Mouse (Mus musculus): ENCODE measurements around the gene Lgi4. TPM values are rescaled to one million over a fixed set of nuclear protein-coding genes. Genes with fewer than 3 reads are reported as not detected.

The Lgi4 gene
- polyA plus RNA-seq, 1 experiment: 2.5 TPM

DNA sequence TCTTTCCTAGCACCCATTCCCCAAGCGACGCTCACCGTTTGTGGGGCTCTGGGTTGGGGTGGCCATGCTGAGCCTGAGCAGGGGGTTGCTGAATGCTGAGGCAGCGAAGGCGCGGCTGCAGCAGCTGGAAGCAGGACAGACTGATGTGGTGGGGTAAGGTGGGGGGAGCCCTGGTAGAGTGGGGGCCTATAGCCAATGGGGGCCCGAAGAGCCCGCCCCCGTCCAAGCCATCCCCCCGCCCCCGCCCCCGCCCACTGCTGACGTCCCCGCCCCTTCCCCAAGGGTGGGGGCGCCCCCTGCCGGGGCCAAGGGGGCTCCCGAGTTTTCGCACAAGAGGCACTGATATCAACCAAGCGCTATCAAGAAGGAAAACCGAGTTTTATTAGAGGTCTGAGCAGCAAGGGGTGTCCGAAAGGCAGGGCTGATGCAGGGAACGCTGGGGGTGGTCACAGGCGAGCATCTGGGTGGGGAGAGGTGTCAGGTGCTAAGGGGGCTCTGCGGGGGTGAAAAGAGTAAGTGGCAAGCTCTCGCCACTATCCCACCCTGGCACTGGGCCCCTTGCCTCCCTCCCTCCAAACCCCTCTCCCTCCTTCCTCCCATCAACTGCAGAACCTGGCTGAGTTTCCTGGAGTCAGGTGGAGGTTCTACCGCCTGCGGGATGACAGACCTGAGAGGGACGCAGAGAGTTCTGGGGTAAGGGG, 7.7 kb upstream of the Lgi4 start, which contains the start of gene Fxyd7:
Fxyd7 (minus strand) TSS at position 147 of the 701 bp plus-strand sequence.
- Histone ChIP-seq H3K27ac (ENCODE audit: insufficient read depth, low read depth, low read length) (no peak within 1 kb of the TSS), H3K27me3 (ENCODE audit: control insufficient read depth, insufficient read depth, low read length) (peaks cover 38% of the 10 kb centered on the region)
- WGBS: 9% methylated on average over 27 of the region's 28 CpGs

DNA sequence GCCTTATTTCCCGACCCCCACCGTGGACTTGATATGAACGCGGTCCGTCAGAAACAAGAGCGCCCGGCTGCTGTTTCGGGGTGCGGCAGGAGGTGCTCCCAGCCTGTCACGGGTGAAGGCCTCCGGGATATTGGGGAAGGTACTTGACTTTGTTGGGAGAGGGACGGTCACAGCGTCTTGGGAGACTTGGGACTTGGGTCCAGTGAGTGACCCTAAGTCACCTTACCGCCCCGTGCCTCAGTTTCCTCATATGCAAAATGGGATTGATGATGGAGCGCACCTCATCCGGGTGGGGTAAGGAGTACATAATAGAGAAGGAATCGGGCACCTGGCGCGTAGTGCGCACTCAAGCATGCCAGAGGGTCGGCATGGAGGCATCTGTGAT, 6.9 kb upstream of the Lgi4 start:
- peaks cover 4% of the 10 kb centered on the region for H3K4me1 ChIP-seq (ENCODE audit: control insufficient read depth, insufficient read depth, insufficient read length, low read length)
- WGBS: 24% methylated on average over 22 of the region's 22 CpGs
- no peak for TF ChIP-seq CTCF (IDR thresholded peaks at IDR 0.05; ENCODE audit: extremely low read depth, insufficient read length, insufficient replicate concordance, low read depth, low read length)
- TF ChIP-seq POLR2A (IDR thresholded peaks at IDR 0.05; ENCODE audit: low read depth, low read length): no peak
- peak overlapping the region; percentile 9; the same call in 1 of the 2 replicates for H3K4me3 ChIP-seq (ENCODE audit: low read depth, low read length)
- H3K27ac ChIP-seq (ENCODE audit: insufficient read depth, low read depth, low read length): no peak overlapping the region
- H3K27me3 ChIP-seq (ENCODE audit: control insufficient read depth, insufficient read depth, low read length): peaks cover 38% of the 10 kb centered on the region
- H3K36me3 ChIP-seq (ENCODE audit: control insufficient read depth, insufficient read depth, low read length): no peaks in the 10 kb centered on the region

More for the DNA sequence above, 7.7 kb upstream of the Lgi4 start, which contains the start of gene Fxyd7:
- peaks cover 4% of the 10 kb centered on the region for H3K4me1 ChIP-seq (ENCODE audit: control insufficient read depth, insufficient read depth, insufficient read length, low read length)
- H3K36me3 ChIP-seq (ENCODE audit: control insufficient read depth, insufficient read depth, low read length): no peaks in the 10 kb centered on the region
- no peak within 1 kb of the TSS for H3K4me3 ChIP-seq (ENCODE audit: low read depth, low read length)
- TF ChIP-seq POLR2A (IDR thresholded peaks at IDR 0.05; ENCODE audit: low read depth, low read length) (no peak), CTCF (IDR thresholded peaks at IDR 0.05; ENCODE audit: extremely low read depth, insufficient read length, insufficient replicate concordance, low read depth, low read length) (no peak)

DNA sequence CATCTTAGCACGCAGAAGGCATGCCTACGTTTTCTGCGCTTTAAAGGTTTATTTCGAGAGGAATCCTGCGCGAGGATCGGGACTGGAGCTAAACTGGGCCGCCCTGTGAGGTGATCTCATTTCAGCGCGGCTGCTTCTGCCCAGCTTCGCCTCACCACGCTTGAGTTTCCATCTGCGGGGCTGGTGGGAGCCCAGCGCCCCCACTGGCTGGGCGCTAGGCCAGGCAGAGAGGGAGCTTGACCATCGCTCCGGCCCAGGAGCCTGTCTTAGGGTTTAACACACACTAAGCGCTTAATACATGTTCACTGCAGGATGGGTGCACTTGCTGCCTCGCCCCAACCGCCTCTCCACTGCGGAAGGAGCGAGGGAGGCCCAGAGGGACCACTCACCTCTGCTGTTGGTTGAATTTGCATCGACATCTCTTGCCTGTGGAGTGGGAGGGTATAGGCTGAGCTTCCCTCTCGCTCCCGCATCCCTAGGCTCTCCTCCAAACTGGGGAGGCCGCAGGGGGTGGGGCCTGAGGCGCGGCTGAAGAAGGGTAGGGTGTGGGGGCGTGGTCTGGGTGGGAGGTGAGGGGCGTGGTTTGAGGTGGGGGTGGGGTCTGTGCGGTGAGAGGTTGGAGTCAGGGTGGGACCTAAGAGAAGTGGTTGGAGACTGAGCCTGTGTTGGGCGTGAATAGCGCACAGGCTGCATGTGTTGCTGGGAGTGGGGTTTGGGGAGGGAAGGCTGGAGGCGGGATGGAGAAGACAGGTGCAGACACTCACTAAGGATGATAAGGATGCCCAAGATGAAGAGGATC, 6.3 kb upstream of the Lgi4 start:
- peak overlapping the region; percentile 9 for H3K4me3 ChIP-seq (ENCODE audit: low read depth, low read length)
- WGBS: 12% methylated on average over 34 of the region's 34 CpGs
- H3K4me1 ChIP-seq (ENCODE audit: control insufficient read depth, insufficient read depth, insufficient read length, low read length): peaks cover 4% of the 10 kb centered on the region
- no peaks in the 10 kb centered on the region for H3K36me3 ChIP-seq (ENCODE audit: control insufficient read depth, insufficient read depth, low read length)
- H3K27ac ChIP-seq (ENCODE audit: insufficient read depth, low read depth, low read length): no peak overlapping the region
- TF ChIP-seq POLR2A (IDR thresholded peaks at IDR 0.05; ENCODE audit: low read depth, low read length) (no peak), CTCF (IDR thresholded peaks at IDR 0.05; ENCODE audit: extremely low read depth, insufficient read length, insufficient replicate concordance, low read depth, low read length) (no peak)
- peaks cover 38% of the 10 kb centered on the region for H3K27me3 ChIP-seq (ENCODE audit: control insufficient read depth, insufficient read depth, low read length)

DNA sequence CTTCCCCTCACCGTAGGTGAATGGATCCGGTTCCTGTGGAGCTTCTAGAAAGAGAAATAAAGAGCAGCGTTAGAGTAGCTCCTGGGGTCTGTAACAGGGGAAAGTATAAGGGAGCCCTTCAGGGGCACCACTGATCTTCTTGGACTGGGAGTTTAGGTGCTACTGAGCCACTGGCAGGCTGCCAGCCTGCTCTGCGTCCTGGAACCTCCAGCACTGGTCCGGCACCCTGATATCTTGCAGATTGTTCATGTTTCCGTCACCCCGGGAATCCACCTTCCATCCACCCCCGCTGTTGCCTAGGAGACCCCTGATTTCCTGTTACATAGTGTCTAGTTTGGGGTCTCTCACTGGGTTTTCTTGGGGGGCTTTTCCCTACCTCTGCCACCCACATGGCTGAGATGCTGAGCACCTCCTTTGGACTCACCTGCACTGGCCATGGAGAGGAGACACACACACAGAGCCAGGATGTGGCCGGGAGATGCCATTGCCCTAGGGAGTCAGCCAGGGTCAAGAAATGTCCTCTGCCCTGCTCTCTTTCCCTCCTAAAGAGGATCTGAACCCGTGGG, 5.2 kb upstream of the Lgi4 start:
- peaks cover 4% of the 10 kb centered on the region for H3K4me1 ChIP-seq (ENCODE audit: control insufficient read depth, insufficient read depth, insufficient read length, low read length)
- H3K27ac ChIP-seq (ENCODE audit: insufficient read depth, low read depth, low read length): peak overlapping the region; percentile 45; the same call in 1 of the 2 replicates
- peak overlapping the region; percentile 58; the same call in 1 of the 2 replicates for H3K4me3 ChIP-seq (ENCODE audit: low read depth, low read length)
- 39% methylated on average over 10 of the region's 10 CpGs for WGBS
- H3K36me3 ChIP-seq (ENCODE audit: control insufficient read depth, insufficient read depth, low read length): no peaks in the 10 kb centered on the region
- H3K27me3 ChIP-seq (ENCODE audit: control insufficient read depth, insufficient read depth, low read length): peaks cover 38% of the 10 kb centered on the region
- no peak for TF ChIP-seq POLR2A (IDR thresholded peaks at IDR 0.05; ENCODE audit: low read depth, low read length)
- no peak for TF ChIP-seq CTCF (IDR thresholded peaks at IDR 0.05; ENCODE audit: extremely low read depth, insufficient read length, insufficient replicate concordance, low read depth, low read length)

DNA sequence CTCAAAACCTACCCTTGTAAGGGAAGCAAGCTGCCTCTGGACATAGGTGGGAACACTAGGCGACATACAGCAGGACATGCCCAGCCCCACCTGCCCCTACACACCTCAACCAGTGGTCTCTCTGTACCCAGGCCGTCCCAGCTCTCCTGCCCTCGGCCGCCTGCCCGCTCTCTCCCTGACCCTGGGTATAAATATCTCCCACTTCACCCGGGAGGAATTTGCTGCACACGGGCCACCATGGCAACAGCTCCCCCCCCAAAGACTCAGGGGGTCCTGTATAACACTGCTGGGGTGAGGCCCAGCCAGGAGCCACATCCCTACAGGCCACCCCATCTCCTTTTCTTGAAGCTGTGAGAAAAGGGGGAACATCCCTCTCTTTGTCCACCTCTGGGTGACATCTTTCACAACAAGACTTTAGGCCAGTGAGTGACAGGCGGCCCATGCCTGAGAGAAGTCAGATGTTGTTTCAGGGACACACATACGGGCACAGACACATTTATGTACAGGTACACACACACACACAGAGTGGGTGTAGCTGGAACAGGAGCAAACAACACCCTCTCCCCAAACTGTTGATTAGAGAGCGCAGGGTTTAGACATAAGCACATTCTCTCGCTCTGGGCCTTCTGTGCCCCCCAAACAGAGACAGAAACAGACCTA, 4.4 kb upstream of the Lgi4 start:
- Histone ChIP-seq H3K4me1 (ENCODE audit: control insufficient read depth, insufficient read depth, insufficient read length, low read length) (peaks cover 4% of the 10 kb centered on the region), H3K27ac (ENCODE audit: insufficient read depth, low read depth, low read length) (peak overlapping the region; percentile 45), H3K36me3 (ENCODE audit: control insufficient read depth, insufficient read depth, low read length) (no peaks in the 10 kb centered on the region), H3K27me3 (ENCODE audit: control insufficient read depth, insufficient read depth, low read length) (peaks cover 33% of the 10 kb centered on the region), H3K4me3 (ENCODE audit: low read depth, low read length) (peak overlapping the region; percentile 58)
- 68% methylated on average over 11 of the region's 11 CpGs for WGBS
- TF ChIP-seq POLR2A (IDR thresholded peaks at IDR 0.05; ENCODE audit: low read depth, low read length): no peak
- no peak for TF ChIP-seq CTCF (IDR thresholded peaks at IDR 0.05; ENCODE audit: extremely low read depth, insufficient read length, insufficient replicate concordance, low read depth, low read length)

DNA sequence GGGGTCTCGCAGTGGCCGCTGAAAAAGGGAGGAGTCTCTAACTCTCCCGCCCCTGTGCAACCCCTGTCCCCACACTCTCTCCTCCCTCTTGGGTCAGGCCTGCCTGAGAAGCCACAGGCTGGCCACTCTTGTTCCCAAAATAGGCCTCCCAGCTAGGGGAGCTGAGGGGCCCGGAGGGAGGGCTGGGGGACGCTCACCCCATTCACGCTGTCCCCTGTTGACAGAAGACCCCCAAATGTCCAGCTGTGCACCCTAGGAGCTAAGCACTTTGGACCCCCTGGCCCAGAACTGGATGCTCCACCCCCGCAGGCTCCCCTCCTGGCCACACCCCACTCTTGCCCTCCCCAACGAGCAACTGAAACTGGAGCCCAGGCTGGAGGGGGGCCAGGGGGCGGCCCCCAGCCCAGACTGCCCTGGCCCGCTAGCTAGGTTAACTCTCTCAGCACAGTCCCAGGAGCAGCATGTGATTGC, 3.8 kb upstream of the Lgi4 start:
- 25% methylated on average over 10 of the region's 10 CpGs for WGBS
- H3K27me3 ChIP-seq (ENCODE audit: control insufficient read depth, insufficient read depth, low read length): peaks cover 27% of the 10 kb centered on the region
- no peak for TF ChIP-seq CTCF (IDR thresholded peaks at IDR 0.05; ENCODE audit: extremely low read depth, insufficient read length, insufficient replicate concordance, low read depth, low read length)
- TF ChIP-seq POLR2A (IDR thresholded peaks at IDR 0.05; ENCODE audit: low read depth, low read length): no peak
- H3K36me3 ChIP-seq (ENCODE audit: control insufficient read depth, insufficient read depth, low read length): no peaks in the 10 kb centered on the region
- H3K27ac ChIP-seq (ENCODE audit: insufficient read depth, low read depth, low read length): peak overlapping the region; percentile 45
- H3K4me1 ChIP-seq (ENCODE audit: control insufficient read depth, insufficient read depth, insufficient read length, low read length): peaks cover 4% of the 10 kb centered on the region
- H3K4me3 ChIP-seq (ENCODE audit: low read depth, low read length): peak overlapping the region; percentile 58

Measured in small intestine, adult 2 months (tissue).